Mouse (Mus musculus): ENCODE measurements around the gene Muc15. TPM values are rescaled to one million over a fixed set of nuclear protein-coding genes. Genes with fewer than 3 reads are reported as not detected.

The Muc15 gene
- polyA plus RNA-seq (2015; fragmentation: Nextera tagmentation; extraction: Ambion mirVana), result not detected in 2 replicates

DNA sequence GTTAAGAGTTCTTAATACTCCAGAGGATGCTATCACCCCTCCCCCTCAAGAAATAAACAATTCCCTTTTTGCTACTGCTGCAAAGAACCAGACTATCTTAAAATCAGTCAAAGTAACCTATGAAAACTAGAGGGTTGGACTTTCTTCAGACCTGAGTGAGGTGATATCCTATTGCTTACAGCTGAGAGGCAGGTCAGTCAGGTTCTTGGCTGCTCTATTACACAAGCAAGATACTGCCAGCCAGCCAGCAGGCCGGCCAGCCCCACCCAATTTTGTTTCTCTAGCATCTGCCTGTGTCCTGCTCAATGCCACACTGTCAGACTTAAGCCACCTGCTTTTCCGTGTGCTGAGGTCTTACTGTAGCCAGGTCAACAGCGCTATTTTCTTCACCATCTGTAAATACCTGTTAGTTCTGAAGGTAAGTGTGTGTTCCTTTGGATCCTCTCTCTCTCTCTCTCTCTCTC, at the start of gene Muc15:
Gene Muc15, plus strand, starts transcription at position 51 of the 464 bp plus-strand sequence.
- WGBS, result 30% methylated on average over 3 of the region's 3 CpGs
- H3K27me3 ChIP-seq (replicated peaks; ENCODE audit: control insufficient read depth, insufficient read depth, low read length), result no peaks in the 10 kb centered on the region
- H3K9me3 ChIP-seq (ENCODE audit: control insufficient read depth), result no peaks in the 10 kb centered on the region
- no peaks in the 10 kb centered on the region for H3K36me3 ChIP-seq (ENCODE audit: control insufficient read depth, insufficient read depth)
- no peak within 1 kb of the TSS for H3K4me3 ChIP-seq (ENCODE audit: low read depth, low read length)
- ATAC-seq, result no peak
- no peak within 1 kb of the TSS for H3K9ac ChIP-seq (ENCODE audit: low read depth, low read length)
- H3K27ac ChIP-seq (ENCODE audit: low read depth, low read length), result no peak within 1 kb of the TSS
- TF ChIP-seq CTCF (IDR thresholded peaks at IDR 0.05; ENCODE audit: low read depth), result no peak
- no peaks in the 10 kb centered on the region for H3K4me1 ChIP-seq (replicated peaks; ENCODE audit: control insufficient read depth, insufficient read depth, low read length)
- H3K4me2 ChIP-seq (replicated peaks; ENCODE audit: low read depth), result no peak within 1 kb of the TSS

DNA sequence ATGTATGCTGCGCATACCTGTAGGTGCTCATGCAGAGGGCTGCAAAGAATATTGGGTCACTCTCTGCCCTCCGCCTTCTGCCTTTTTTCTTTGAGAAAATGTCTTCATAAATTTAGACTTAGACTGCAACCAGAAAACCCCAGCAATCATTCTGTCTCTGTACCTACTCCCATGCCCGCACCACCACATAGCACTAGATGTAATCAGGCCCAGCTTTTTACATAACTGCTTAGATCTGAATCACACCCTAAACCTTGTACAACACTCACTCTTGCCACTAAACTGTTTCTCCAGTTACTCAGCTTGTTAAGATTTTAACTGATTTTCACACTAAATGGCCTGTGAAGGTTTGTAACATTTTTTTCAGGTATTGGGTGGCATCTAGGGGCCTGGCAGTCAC, 11.7 kb upstream of the Muc15 start:
- Histone ChIP-seq H3K27ac (ENCODE audit: low read depth, low read length) (no peak overlapping the region), H3K4me1 (replicated peaks; ENCODE audit: control insufficient read depth, insufficient read depth, low read length) (no peaks in the 10 kb centered on the region), H3K9ac (ENCODE audit: low read depth, low read length) (no peak overlapping the region), H3K9me3 (ENCODE audit: control insufficient read depth) (no peaks in the 10 kb centered on the region), H3K4me2 (replicated peaks; ENCODE audit: low read depth) (no peak overlapping the region), H3K36me3 (ENCODE audit: control insufficient read depth, insufficient read depth) (no peaks in the 10 kb centered on the region), H3K4me3 (ENCODE audit: low read depth, low read length) (no peak overlapping the region), H3K27me3 (replicated peaks; ENCODE audit: control insufficient read depth, insufficient read depth, low read length) (no peaks in the 10 kb centered on the region)
- TF ChIP-seq CTCF (IDR thresholded peaks at IDR 0.05; ENCODE audit: low read depth), result no peak
- no peak for ATAC-seq
- 93% methylated on average over 3 of the region's 3 CpGs for WGBS

DNA sequence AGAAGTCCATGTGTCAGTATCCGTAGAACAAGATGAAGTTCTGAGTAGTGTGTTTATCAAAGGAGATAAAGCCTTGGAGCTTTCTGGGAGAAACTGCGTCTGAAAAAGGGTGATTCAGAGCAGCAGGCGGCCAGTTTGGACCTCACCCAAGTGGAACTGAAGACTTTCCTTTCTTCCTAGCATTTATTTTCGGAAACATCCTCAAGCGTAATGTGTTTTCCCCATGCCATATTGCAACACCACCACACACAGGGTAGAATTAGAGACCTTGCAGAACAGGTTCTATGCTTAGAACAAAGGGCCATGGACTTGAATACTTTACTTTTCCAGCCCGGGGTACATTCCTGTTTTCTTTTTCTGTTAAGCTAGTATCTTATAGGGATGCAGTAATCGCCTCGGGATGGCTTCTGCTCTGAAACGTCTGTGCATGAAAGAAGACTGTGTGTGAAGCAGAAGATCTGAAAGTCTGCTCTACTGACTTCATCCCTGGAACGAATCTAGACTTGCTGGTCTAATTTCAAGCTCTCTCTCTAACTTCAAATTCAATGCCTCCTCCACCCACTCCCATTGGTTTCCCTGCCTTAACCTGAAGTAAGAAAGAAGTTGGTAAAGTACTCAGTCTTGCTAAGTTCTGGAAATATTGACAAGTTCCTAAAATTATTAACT, 11.0 kb upstream of the Muc15 start:
- no peaks in the 10 kb centered on the region for H3K27me3 ChIP-seq (replicated peaks; ENCODE audit: control insufficient read depth, insufficient read depth, low read length)
- H3K4me2 ChIP-seq (replicated peaks; ENCODE audit: low read depth), result no peak overlapping the region
- H3K9ac ChIP-seq (ENCODE audit: low read depth, low read length), result no peak overlapping the region
- TF ChIP-seq CTCF (IDR thresholded peaks at IDR 0.05; ENCODE audit: low read depth), result no peak
- 59% methylated on average over 10 of the region's 10 CpGs for WGBS
- H3K4me3 ChIP-seq (ENCODE audit: low read depth, low read length), result no peak overlapping the region
- H3K27ac ChIP-seq (ENCODE audit: low read depth, low read length), result no peak overlapping the region
- no peaks in the 10 kb centered on the region for H3K36me3 ChIP-seq (ENCODE audit: control insufficient read depth, insufficient read depth)
- no peak for ATAC-seq
- no peaks in the 10 kb centered on the region for H3K4me1 ChIP-seq (replicated peaks; ENCODE audit: control insufficient read depth, insufficient read depth, low read length)
- H3K9me3 ChIP-seq (ENCODE audit: control insufficient read depth), result no peaks in the 10 kb centered on the region

DNA sequence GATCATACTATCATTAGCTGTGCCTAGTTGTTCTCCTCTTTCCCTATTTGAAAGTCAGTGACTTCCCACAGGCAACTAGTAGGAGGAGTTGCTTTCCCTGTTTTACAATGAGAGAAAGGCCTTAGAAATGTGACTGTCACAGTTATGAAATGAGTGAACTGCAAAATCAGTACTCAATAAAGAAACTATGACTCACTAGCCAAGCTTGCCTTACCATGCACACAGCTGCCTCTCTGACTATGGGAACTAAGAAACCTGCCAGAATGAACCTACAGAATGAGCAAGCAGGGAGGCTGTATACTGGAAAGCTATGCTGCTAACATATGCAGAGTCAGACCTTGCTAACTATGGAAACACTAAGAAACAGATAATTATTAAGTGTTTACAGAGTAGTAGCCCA, 2.1 kb upstream of the Muc15 start:
- Histone ChIP-seq H3K36me3 (ENCODE audit: control insufficient read depth, insufficient read depth) (no peaks in the 10 kb centered on the region), H3K4me2 (replicated peaks; ENCODE audit: low read depth) (no peak overlapping the region), H3K27me3 (replicated peaks; ENCODE audit: control insufficient read depth, insufficient read depth, low read length) (no peaks in the 10 kb centered on the region), H3K4me1 (replicated peaks; ENCODE audit: control insufficient read depth, insufficient read depth, low read length) (no peaks in the 10 kb centered on the region), H3K9me3 (ENCODE audit: control insufficient read depth) (no peaks in the 10 kb centered on the region), H3K27ac (ENCODE audit: low read depth, low read length) (no peak overlapping the region), H3K9ac (ENCODE audit: low read depth, low read length) (no peak overlapping the region), H3K4me3 (ENCODE audit: low read depth, low read length) (no peak overlapping the region)
- ATAC-seq, result no peak
- no peak for TF ChIP-seq CTCF (IDR thresholded peaks at IDR 0.05; ENCODE audit: low read depth)

DNA sequence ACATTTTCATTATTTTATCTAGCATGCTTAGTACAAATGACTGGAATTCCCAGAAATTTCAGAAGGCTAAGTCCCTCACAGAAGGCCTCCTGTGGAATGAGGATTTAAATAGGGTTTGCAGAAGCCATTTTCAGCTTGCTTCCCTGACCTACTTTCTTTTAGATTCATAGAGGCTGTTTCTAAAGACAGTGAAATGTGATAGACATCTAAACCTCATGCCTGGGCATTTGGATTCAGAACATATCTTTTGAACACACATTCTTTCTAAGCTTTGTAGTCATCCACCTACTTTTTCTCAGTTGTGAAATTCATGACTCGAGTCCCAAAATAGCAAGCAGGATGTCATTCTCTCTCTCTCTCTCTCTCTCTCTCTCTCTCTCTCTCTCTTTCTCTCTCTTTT, 1.1 kb downstream of the Muc15 start:
- ATAC-seq, result no peak
- Histone ChIP-seq H3K4me1 (replicated peaks; ENCODE audit: control insufficient read depth, insufficient read depth, low read length) (no peaks in the 10 kb centered on the region), H3K9me3 (ENCODE audit: control insufficient read depth) (no peaks in the 10 kb centered on the region), H3K27ac (ENCODE audit: low read depth, low read length) (no peak overlapping the region), H3K4me3 (ENCODE audit: low read depth, low read length) (no peak overlapping the region), H3K4me2 (replicated peaks; ENCODE audit: low read depth) (no peak overlapping the region), H3K9ac (ENCODE audit: low read depth, low read length) (no peak overlapping the region), H3K27me3 (replicated peaks; ENCODE audit: control insufficient read depth, insufficient read depth, low read length) (no peaks in the 10 kb centered on the region), H3K36me3 (ENCODE audit: control insufficient read depth, insufficient read depth) (no peaks in the 10 kb centered on the region)
- WGBS, result 100% methylated on average over 1 of the region's 1 CpGs
- TF ChIP-seq CTCF (IDR thresholded peaks at IDR 0.05; ENCODE audit: low read depth), result no peak

DNA sequence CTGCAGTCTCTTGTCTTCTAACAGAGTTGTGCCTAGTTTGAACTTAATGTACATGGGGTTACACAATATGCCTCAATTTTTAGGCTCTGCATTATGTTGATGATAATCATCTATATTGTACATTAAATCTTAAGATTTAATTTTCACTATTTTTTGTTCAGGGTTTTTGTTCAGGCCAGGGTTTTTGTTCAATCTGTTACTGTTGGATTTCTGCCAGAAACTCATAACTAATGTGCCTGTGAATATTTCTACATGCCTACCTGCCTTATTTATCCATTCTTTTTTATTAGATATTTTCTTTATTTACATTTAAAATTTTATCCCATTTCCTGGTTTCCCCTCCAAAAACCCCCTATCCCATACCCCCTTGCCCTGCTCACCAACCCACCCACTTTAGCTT, 5.0 kb downstream of the Muc15 start:
- no peak for TF ChIP-seq CTCF (IDR thresholded peaks at IDR 0.05; ENCODE audit: low read depth)
- Histone ChIP-seq H3K4me3 (ENCODE audit: low read depth, low read length) (no peak overlapping the region), H3K4me2 (replicated peaks; ENCODE audit: low read depth) (no peak overlapping the region), H3K27me3 (replicated peaks; ENCODE audit: control insufficient read depth, insufficient read depth, low read length) (no peaks in the 10 kb centered on the region), H3K27ac (ENCODE audit: low read depth, low read length) (no peak overlapping the region), H3K9ac (ENCODE audit: low read depth, low read length) (no peak overlapping the region), H3K9me3 (ENCODE audit: control insufficient read depth) (no peaks in the 10 kb centered on the region), H3K4me1 (replicated peaks; ENCODE audit: control insufficient read depth, insufficient read depth, low read length) (no peaks in the 10 kb centered on the region), H3K36me3 (ENCODE audit: control insufficient read depth, insufficient read depth) (no peaks in the 10 kb centered on the region)
- ATAC-seq, result no peak

DNA sequence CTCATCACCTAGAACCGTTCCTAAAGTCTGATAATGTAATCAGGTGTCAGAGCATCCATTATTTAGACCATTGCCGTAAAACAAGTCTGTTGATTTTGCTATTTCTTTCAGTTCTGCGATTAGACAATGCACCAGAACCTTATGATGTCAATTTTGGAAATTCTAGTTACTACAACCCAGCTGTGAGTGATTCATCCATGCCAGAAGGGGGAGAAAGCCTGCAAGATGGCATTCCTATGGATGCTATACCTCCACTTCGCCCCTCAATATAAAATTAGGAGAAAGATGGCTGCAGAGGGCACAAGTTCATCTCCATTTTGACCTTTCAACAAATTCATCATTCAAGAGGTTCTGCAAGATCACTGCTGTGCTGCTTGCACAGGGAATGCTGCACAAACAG, 16.1 kb downstream of the Muc15 start:
- H3K4me3 ChIP-seq (ENCODE audit: low read depth, low read length), result no peak overlapping the region
- H3K4me2 ChIP-seq (replicated peaks; ENCODE audit: low read depth), result no peak overlapping the region
- no peak overlapping the region for H3K9ac ChIP-seq (ENCODE audit: low read depth, low read length)
- ATAC-seq, result no peak
- no peak for TF ChIP-seq CTCF (IDR thresholded peaks at IDR 0.05; ENCODE audit: low read depth)
- H3K36me3 ChIP-seq (ENCODE audit: control insufficient read depth, insufficient read depth), result no peaks in the 10 kb centered on the region
- H3K9me3 ChIP-seq (ENCODE audit: control insufficient read depth), result no peaks in the 10 kb centered on the region
- 66% methylated on average over 4 of the region's 4 CpGs for WGBS
- H3K27ac ChIP-seq (ENCODE audit: low read depth, low read length), result no peak overlapping the region
- no peaks in the 10 kb centered on the region for H3K4me1 ChIP-seq (replicated peaks; ENCODE audit: control insufficient read depth, insufficient read depth, low read length)
- no peaks in the 10 kb centered on the region for H3K27me3 ChIP-seq (replicated peaks; ENCODE audit: control insufficient read depth, insufficient read depth, low read length)

Data from intestine, postnatal 0 days (tissue).